Mouse (Mus musculus): ENCODE results near the gene Tent5b.

Gene Tent5b

GRCm38 (mm10) chr4:133471135-133471821, 8.7 kb upstream of the Tent5b start:
- no peak for DNase-seq (ENCODE audit: low spot score in 2 of 2)

- DNase-seq (ENCODE audit: low spot score in 2 of 2) = no peak
These were observed 6.1 kb upstream of the Tent5b start for GRCm38 (mm10) chr4:133473833-133474232.

- no peak for DNase-seq (ENCODE audit: low spot score in 2 of 2)
These were observed 229 bp downstream of the Tent5b start for GRCm38 (mm10) chr4:133480185-133480537.

- DNase-seq (ENCODE audit: low spot score in 2 of 2) = no peak
These were observed 822 bp downstream of the Tent5b start for GRCm38 (mm10) chr4:133480754-133481153.

GRCm38 (mm10) chr4:133481488-133481887, 1.6 kb downstream of the Tent5b start:
- DNase-seq (ENCODE audit: low spot score in 2 of 2) = no peak

- DNase-seq (ENCODE audit: low spot score in 2 of 2) = no peak
These were observed 2.5 kb downstream of the Tent5b start for GRCm38 (mm10) chr4:133482479-133482878.

GRCm38 (mm10) chr4:133484266-133485025, 4.5 kb downstream of the Tent5b start:
- DNase-seq (ENCODE audit: low spot score in 2 of 2) = no peak

- DNase-seq (ENCODE audit: low spot score in 2 of 2) = no peak
These were observed 5.9 kb downstream of the Tent5b start for GRCm38 (mm10) chr4:133485691-133486425.

GRCm38 (mm10) chr4:133486673-133487357, 6.9 kb downstream of the Tent5b start:
- no peak for DNase-seq (ENCODE audit: low spot score in 2 of 2)

- DNase-seq (ENCODE audit: low spot score in 2 of 2) = no peak
These were observed 8.9 kb downstream of the Tent5b start for GRCm38 (mm10) chr4:133488619-133489392.

GRCm38 (mm10) chr4:133489489-133490245, 9.7 kb downstream of the Tent5b start:
- DNase-seq (ENCODE audit: low spot score in 2 of 2) = no peak

GRCm38 (mm10) chr4:133491800-133492199, 11.9 kb downstream of the Tent5b start:
- DNase-seq (ENCODE audit: low spot score in 2 of 2) = no peak

GRCm38 (mm10) chr4:133493895-133494294, 14.0 kb downstream of the Tent5b start:
- no peak for DNase-seq (ENCODE audit: low spot score in 2 of 2)

- peak; percentile 79 to 84 for DNase-seq (ENCODE audit: low spot score in 2 of 2)
These were observed 14.5 kb downstream of the Tent5b start for GRCm38 (mm10) chr4:133494432-133494831.

- DNase-seq (ENCODE audit: low spot score in 2 of 2) = no peak
These were observed 14.9 kb downstream of the Tent5b start for GRCm38 (mm10) chr4:133494867-133495266.

- no peak for DNase-seq (ENCODE audit: low spot score in 2 of 2)
These were observed 15.8 kb downstream of the Tent5b start for GRCm38 (mm10) chr4:133495711-133496110.

- no peak for DNase-seq (ENCODE audit: low spot score in 2 of 2)
These were observed 17.0 kb downstream of the Tent5b start for GRCm38 (mm10) chr4:133496738-133497445.

GRCm38 (mm10) chr4:133497461-133498159, 17.7 kb downstream of the Tent5b start:
- DNase-seq (ENCODE audit: low spot score in 2 of 2) = no peak

GRCm38 (mm10) chr4:133498160-133498724, 18.3 kb downstream of the Tent5b start, which contains the start of gene Trnp1:
TSS of gene Trnp1 (minus strand) at chr4:133498550.
- peak; percentile 83 to 91 for DNase-seq (ENCODE audit: low spot score in 2 of 2)

All from frontal cortex, postnatal 36 days (tissue).